Mouse (Mus musculus): ENCODE measurements around the gene Tnip1. TPM values are rescaled to one million over a fixed set of nuclear protein-coding genes. Genes with fewer than 3 reads are reported as not detected.

The Tnip1 gene
- total and polyA plus RNA-seq, 3 experiments, result 8.1 to 19.7 TPM; not detected in 1

DNA sequence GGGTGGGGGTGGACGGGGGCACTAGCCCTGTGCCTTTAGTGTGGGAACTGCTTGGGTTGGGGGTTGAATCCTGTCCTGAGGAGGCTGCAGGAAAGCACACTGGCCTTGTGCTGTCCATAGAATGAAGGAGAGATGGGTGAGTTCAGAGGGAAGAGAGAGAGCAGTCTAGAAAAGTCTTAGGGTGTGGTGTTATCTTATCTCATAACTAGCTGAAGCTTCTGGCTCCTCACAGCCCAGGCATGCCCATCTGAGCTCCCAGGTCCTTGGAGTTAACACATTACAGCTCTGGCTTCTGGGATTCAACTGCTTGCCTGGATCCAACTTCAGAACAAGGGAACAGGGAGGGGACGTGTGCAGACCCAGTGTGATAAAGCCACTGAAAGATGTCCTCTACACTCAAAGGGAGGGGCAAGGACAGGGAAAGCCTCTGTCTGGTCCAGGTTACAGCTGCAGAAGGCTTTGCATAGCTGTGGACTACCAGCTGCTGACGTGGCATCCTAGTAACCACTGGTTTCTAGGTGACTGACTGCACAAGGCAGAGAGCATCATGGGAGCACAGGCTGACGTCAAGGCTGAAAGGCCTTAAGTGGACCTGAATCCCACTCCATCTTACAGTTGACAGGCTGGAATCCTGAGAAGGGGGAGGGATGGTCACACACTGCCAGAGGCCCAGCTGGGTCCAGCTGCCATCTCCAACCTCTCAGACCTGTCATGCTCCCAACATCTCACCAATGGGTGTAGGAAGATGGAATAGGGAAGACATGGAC lies 58.6 kb downstream of the Tnip1 start:
- Histone ChIP-seq H3K27ac (ENCODE audit: control insufficient read depth, low read depth, low read length) (no peak overlapping the region), H3K79me2 (ENCODE audit: control insufficient read depth, insufficient read depth, low read length, poor library complexity) (no peaks in the 10 kb centered on the region), H3K36me3 (ENCODE audit: control insufficient read depth in 1 of 2, insufficient read depth in 2 of 2, low read length in 2 of 2) (peaks cover 0 to 5% of the 10 kb centered on the region in 2 experiments; a peak in 1 of 4 replicates), H3K9ac (ENCODE audit: control insufficient read depth, low read depth, low read length, poor library complexity, severe bottlenecking) (no peak overlapping the region), H3K4me1 (ENCODE audit: control insufficient read depth in 1 of 2, insufficient read depth in 2 of 2, low read length in 2 of 2) (peaks cover 2 to 7% of the 10 kb centered on the region in 2 experiments; a peak in 3 of 4 replicates), H3K9me3 (replicated peaks; ENCODE audit: insufficient read depth, low read length) (no peaks in the 10 kb centered on the region), H3K4me3 (ENCODE audit: control insufficient read depth in 1 of 2, insufficient read depth in 1 of 2, low read depth in 2 of 2, low read length in 2 of 2) (no peak overlapping the region), H3K27me3 (ENCODE audit: control insufficient read depth in 1 of 2, insufficient read depth in 2 of 2, low read length in 2 of 2) (peaks cover 0 to 4% of the 10 kb centered on the region in 2 experiments; a peak in 1 of 4 replicates)
- no peak for TF ChIP-seq MAFK (IDR thresholded peaks at IDR 0.05; ENCODE audit: borderline replicate concordance, low read depth, low read length)
- TF ChIP-seq SMC3 (IDR thresholded peaks at IDR 0.05; ENCODE audit: low read depth, low read length), result peak; percentile 25; the same call in 1 of the 2 replicates
- TF ChIP-seq GABPA (IDR thresholded peaks at IDR 0.05; ENCODE audit: low read depth, low read length), result no peak
- TF ChIP-seq TBP (IDR thresholded peaks at IDR 0.05; ENCODE audit: low read depth, low read length), result no peak
- no peak for TF ChIP-seq NELFE (IDR thresholded peaks at IDR 0.05; ENCODE audit: low read depth, low read length)
- 0 out of 4 replicates have a peak, but pooled peaks of 1 of the 2 experiments have one; percentile 25 for TF ChIP-seq POLR2A (IDR thresholded peaks at IDR 0.05; ENCODE audit: control insufficient read depth in 1 of 2, insufficient read depth in 1 of 2, low read depth in 1 of 2, low read length in 2 of 2, poor library complexity in 1 of 2)
- 0 out of 2 replicates have a peak, but pooled peaks have one; percentile 20 for TF ChIP-seq NRF1 (IDR thresholded peaks at IDR 0.05; ENCODE audit: insufficient read depth, low read depth, low read length, poor library complexity, severe bottlenecking)
- TF ChIP-seq RAD21 (IDR thresholded peaks at IDR 0.05; ENCODE audit: low read depth, low read length), result no peak
- no peak for TF ChIP-seq ZMIZ1 (IDR thresholded peaks at IDR 0.05; ENCODE audit: low read depth, low read length)
- TF ChIP-seq USF1 (IDR thresholded peaks at IDR 0.05; ENCODE audit: low read depth, low read length), result no peak
- no peak for TF ChIP-seq SIN3A (IDR thresholded peaks at IDR 0.05; ENCODE audit: low read length)
- TF ChIP-seq TCF12 (IDR thresholded peaks at IDR 0.05; ENCODE audit: low read depth, low read length), result no peak
- TF ChIP-seq CTCF (IDR thresholded peaks at IDR 0.05 in 2 of 3, conservative IDR thresholded peaks at IDR 0.05 in 1 of 3; ENCODE audit: control insufficient read depth in 1 of 3, insufficient read depth in 1 of 3, low read depth in 2 of 3, low read length in 3 of 3, poor library complexity in 1 of 3, severe bottlenecking in 1 of 3), result no peak
- no peak for TF ChIP-seq CHD2 (IDR thresholded peaks at IDR 0.05; ENCODE audit: low read length)
- TF ChIP-seq BHLHE40 (IDR thresholded peaks at IDR 0.05; ENCODE audit: borderline replicate concordance, low read depth, low read length), result no peak
- no peak for TF ChIP-seq CHD1 (IDR thresholded peaks at IDR 0.05; ENCODE audit: low read depth, low read length)
- no peak for TF ChIP-seq TAL1 (IDR thresholded peaks at IDR 0.05; ENCODE audit: low read length)
- TF ChIP-seq POLR2AphosphoS2 (IDR thresholded peaks at IDR 0.05; ENCODE audit: low read length), result no peak
- TF ChIP-seq KAT2A (conservative IDR thresholded peaks at IDR 0.05; ENCODE audit: low read depth, low read length), result no peak
- TF ChIP-seq RCOR1 (IDR thresholded peaks at IDR 0.05; ENCODE audit: low read depth, low read length), result no peak
- peak; percentile 68 for TF ChIP-seq GATA1 (IDR thresholded peaks at IDR 0.05; ENCODE audit: low read depth, low read length)
- no peak for TF ChIP-seq HCFC1 (IDR thresholded peaks at IDR 0.05; ENCODE audit: low read depth, low read length)
- no peak for TF ChIP-seq POLR2AphosphoS5 (IDR thresholded peaks at IDR 0.05; ENCODE audit: borderline replicate concordance, low read depth, low read length)
- no peak for TF ChIP-seq ELF1 (IDR thresholded peaks at IDR 0.05; ENCODE audit: low read depth, low read length)
- TF ChIP-seq ZC3H11A (IDR thresholded peaks at IDR 0.05; ENCODE audit: low read depth, low read length), result no peak
- no peak for TF ChIP-seq EP300 (IDR thresholded peaks at IDR 0.05; ENCODE audit: low read depth in 1 of 2, low read length in 2 of 2)
- TF ChIP-seq USF2 (IDR thresholded peaks at IDR 0.05; ENCODE audit: borderline replicate concordance in 1 of 2, insufficient read depth in 1 of 2, low read depth in 1 of 2, low read length in 2 of 2), result no peak
- no peak for TF ChIP-seq MYB (IDR thresholded peaks at IDR 0.05; ENCODE audit: low read depth, low read length)
- peak; percentile 36 for DNase-seq (ENCODE audit: low read depth, low spot score)
